Mouse (Mus musculus) heart, postnatal 0 days (tissue): ENCODE results near the gene Psmd1. TPM values are rescaled to one million over a fixed set of nuclear protein-coding genes. Genes with fewer than 3 reads are reported as not detected.

ENCODE experiments used
- ATAC-seq: fragments of 200-750 bp; cut with Nextera tagmentation; 2 replicates; pipeline ENCODE4 v1.8.0; 2017; ENCODE audit warnings: low read depth, moderate number of reproducible peaks, moderate library complexity; ENCODE audit not compliant: insufficient read depth
- DNase-seq: peaks from one replicate; pipeline ENCODE4 v3.0.0-alpha.2; 2016; ENCODE audit warnings: low spot score
- H3K27ac ChIP-seq: fragments of 300-500 bp; sonication (generic); 2 replicates; pipeline ENCODE4 v1.5.1; 2014; ENCODE audit warnings: low read depth, mild to moderate bottlenecking
- H3K27me3 ChIP-seq: fragments of 300-500 bp; sonication (generic); 2 replicates; pipeline ENCODE4 v1.6.1; 2014; ENCODE audit warnings: low read length, mixed read lengths; ENCODE audit not compliant: control insufficient read depth, insufficient read depth
- H3K36me3 ChIP-seq: fragments of 300-500 bp; sonication (generic); replicated peaks from 2 replicates; pipeline ENCODE4 v1.6.1; 2014; ENCODE audit warnings: low read length, mixed read lengths; ENCODE audit not compliant: control insufficient read depth, insufficient read depth
- H3K4me1 ChIP-seq: fragments of 300-500 bp; sonication (generic); 2 replicates; pipeline ENCODE4 v1.6.1; 2014; ENCODE audit warnings: antibody characterized with exemption; ENCODE audit not compliant: control insufficient read depth, insufficient read depth
- H3K4me2 ChIP-seq: fragments of 300-500 bp; sonication (generic); 2 replicates; pipeline ENCODE4 v1.6.1; 2014; ENCODE audit warnings: low read depth, mild to moderate bottlenecking, low read length, moderate library complexity
- H3K4me3 ChIP-seq: fragments of 300-500 bp; sonication (generic); 2 replicates; pipeline ENCODE4 v1.5.1; 2014; ENCODE audit warnings: low read depth, low read length
- H3K9ac ChIP-seq: fragments of 300-500 bp; sonication (generic); replicated peaks from 2 replicates; pipeline ENCODE4 v1.6.1; 2014; ENCODE audit warnings: low read depth, low read length, mixed read lengths
- H3K9me3 ChIP-seq: fragments of 300-500 bp; sonication (generic); replicated peaks from 2 replicates; pipeline ENCODE4 v1.6.1; 2016; ENCODE audit warnings: low read length; ENCODE audit not compliant: control insufficient read depth
- CTCF ChIP-seq: IDR thresholded peaks from 2 replicates; pipeline ENCODE4 v1.5.1; 2016; ENCODE audit warnings: antibody characterized with exemption, control low read depth, low read depth
- EP300 ChIP-seq: IDR thresholded peaks from 2 replicates; pipeline ENCODE4 v1.6.1; 2016; ENCODE audit warnings: antibody characterized with exemption, low read depth
- WGBS: fragments of 180-500 bp; shearing (Covaris S2); extraction: QIAGEN DNeasy Blood & Tissue Kit; methylation state at CpG from one replicate; pipeline ENCODE4 v1.1.7; 2014; 5-methylcytosine and 5-hydroxymethylcytosine counted together
- polyA plus RNA-seq: library from polyadenylated mRNA; unstranded; fragments of >200 nt; fragmentation: Nextera tagmentation; extraction: Ambion mirVana; gene quantifications from 2 replicates; pipeline ENCODE4 v1.2.1, GENCODE M21; 2015
- total RNA-seq: library from RNA; depleted of rRNA; stranded (reverse); fragments of >200 nt; gene quantifications from 2 replicates; pipeline ENCODE4 v1.2.3, GENCODE M21; 2014; ENCODE audit warnings: low replicate concordance

Gene Psmd1
- total and polyA plus RNA-seq, 2 experiments from 2014 or later: 101 to 116 TPM

DNA sequence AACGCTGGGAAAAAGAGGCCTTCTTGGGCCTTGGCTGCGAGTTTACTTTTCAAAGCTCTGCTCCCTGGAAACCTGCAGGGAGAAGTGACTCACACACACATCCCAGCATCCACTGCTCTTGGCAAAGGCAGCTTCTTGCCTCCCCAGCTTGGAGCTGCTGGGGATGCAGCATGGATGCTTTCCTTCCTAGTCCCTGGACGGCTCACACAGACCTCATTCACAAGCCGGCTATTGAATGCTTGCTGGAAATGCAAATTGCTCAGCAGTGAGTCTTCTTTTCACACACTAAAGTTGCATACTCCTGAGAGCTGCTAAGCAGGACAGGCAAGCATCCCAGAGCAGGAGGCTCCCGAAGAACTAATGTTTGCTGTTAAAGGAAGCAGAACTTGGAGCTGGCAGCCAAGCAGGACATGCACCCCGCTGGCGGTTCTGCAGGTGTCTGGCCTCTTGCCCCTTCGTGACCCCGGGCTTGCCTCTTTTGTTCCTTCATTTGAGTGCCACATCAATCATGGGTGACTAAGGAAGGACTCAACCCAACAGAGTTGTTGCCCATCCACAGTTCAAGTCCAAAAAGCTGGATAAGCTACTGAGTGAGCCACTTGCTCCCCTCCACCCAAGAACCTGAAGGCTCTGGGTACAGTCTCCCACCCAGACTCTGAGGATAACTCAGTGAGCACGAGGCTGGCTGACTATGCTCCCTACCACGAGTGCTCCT lies 31.8 kb upstream of the Psmd1 start:
- Histone ChIP-seq H3K4me2 (no peak overlapping the region), H3K4me1 (no peaks in the 10 kb centered on the region), H3K9ac (no peak overlapping the region), H3K27me3 (no peaks in the 10 kb centered on the region), H3K4me3 (no peak overlapping the region), H3K9me3 (no peaks in the 10 kb centered on the region), H3K27ac (no peak overlapping the region), H3K36me3 (no peaks in the 10 kb centered on the region)
- no peak for ATAC-seq
- TF ChIP-seq CTCF (no peak), EP300 (no peak)
- 32% methylated on average over 11 of the region's 11 CpGs for WGBS
- no peak for DNase-seq

DNA sequence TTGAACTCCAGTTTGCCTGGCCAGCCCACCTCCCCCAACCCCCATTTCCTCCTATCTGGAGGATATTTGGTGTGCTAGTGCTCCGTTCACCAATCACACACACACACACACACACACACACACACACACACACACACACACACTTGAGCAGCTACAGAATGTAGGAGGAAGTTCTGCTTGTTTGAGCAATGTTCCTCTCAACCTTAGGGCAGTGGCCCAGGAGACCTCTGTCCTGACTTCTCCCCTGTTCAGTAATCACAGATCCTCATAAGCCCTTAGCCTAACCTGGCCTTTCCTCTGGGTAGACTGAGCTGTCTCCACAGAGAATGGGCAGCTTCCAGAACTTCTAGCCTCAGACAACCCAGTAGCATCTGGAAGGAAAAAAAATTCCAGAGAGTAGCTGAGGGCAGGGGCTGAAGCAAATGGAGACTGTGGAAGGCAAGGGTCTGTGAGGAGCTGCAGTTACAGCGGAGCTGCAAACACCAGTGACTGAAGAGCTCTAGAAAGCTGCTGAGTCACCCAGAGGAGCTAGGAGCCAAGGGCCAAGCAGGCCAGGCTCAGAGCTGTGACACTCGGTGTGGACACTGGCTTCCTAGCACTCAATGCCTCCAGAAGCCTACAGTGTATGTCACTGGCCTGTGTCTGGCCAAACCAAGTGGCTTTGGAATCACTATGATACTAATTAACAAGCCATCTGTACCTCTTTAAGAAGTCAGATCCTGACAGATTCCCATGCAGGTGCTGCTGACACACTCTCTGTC lies 25.8 kb upstream of the Psmd1 start:
- no peak for ATAC-seq
- 47% methylated on average over 3 of the region's 3 CpGs for WGBS

DNA sequence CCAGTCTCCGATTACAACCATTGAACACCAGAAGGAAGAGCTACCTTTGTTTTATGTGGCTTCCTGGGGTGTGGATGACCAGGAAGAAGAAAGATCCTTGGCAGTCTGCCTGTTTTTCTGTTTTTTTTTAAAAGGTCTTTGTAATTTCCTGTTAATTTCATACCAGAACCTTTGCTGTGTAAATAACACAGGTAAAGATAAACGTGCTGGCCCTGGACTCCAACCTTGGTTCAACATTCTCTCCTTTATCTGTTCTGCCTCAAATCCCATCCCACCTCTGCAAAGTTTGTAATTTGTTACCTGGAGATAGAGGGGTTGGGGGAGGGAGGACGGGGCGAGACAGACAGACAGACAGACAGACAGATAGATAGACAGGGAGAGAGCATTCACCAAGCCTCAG lies 24.1 kb upstream of the Psmd1 start:
- Histone ChIP-seq H3K27ac (no peak overlapping the region), H3K36me3 (no peaks in the 10 kb centered on the region), H3K9ac (no peak overlapping the region), H3K4me1 (no peaks in the 10 kb centered on the region), H3K9me3 (0 out of 2 replicates have a peak, but pooled peaks cover 5% of the 10 kb centered on the region), H3K4me3 (no peak overlapping the region), H3K27me3 (peaks cover 16% of the 10 kb centered on the region), H3K4me2 (no peak overlapping the region)
- TF ChIP-seq EP300 (no peak), CTCF (no peak)
- ATAC-seq (no peak), DNase-seq (no peak)
- 56% methylated on average over 4 of the region's 4 CpGs for WGBS

More for the DNA sequence above, 25.8 kb upstream of the Psmd1 start:
- Histone ChIP-seq H3K27me3 (no peaks in the 10 kb centered on the region; the same call in 1 of the 2 replicates), H3K4me1 (no peaks in the 10 kb centered on the region), H3K4me2 (no peak overlapping the region), H3K4me3 (no peak overlapping the region), H3K27ac (no peak overlapping the region), H3K9ac (no peak overlapping the region), H3K9me3 (0 out of 2 replicates have a peak, but pooled peaks cover 5% of the 10 kb centered on the region), H3K36me3 (no peaks in the 10 kb centered on the region)
- DNase-seq: no peak
- TF ChIP-seq CTCF (no peak), EP300 (no peak)

DNA sequence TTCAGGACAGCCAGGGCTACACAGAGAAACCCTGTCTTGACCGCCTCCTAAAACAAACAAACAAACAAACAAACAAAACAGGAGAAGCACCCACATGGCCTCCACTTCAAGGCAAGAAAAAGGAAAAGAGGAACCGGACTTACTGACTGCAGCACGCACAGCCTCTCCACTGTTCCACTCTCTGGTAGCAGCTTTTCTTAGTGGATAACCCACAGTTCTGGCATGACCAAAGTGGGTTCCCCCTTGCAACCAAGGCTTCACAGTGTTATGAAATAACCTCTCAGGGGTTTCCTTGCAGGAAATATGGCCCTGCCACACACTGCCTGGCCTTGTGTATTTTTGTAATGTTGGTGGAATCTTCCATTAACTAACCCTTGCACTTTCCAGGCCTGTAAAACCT lies 23.4 kb upstream of the Psmd1 start:
- no peak overlapping the region for H3K27ac ChIP-seq
- H3K36me3 ChIP-seq: no peaks in the 10 kb centered on the region
- WGBS: 95% methylated on average over 3 of the region's 3 CpGs
- DNase-seq: no peak
- no peak for ATAC-seq
- TF ChIP-seq EP300: no peak
- TF ChIP-seq CTCF: no peak
- peaks cover 23% of the 10 kb centered on the region for H3K27me3 ChIP-seq
- no peaks in the 10 kb centered on the region for H3K4me1 ChIP-seq
- H3K9ac ChIP-seq: no peak overlapping the region
- H3K4me2 ChIP-seq: no peak overlapping the region
- H3K9me3 ChIP-seq: 0 out of 2 replicates have a peak, but pooled peaks cover 5% of the 10 kb centered on the region
- no peak overlapping the region for H3K4me3 ChIP-seq

- TF ChIP-seq EP300 (no peak), CTCF (no peak)
- Histone ChIP-seq H3K36me3 (no peaks in the 10 kb centered on the region), H3K4me3 (no peak overlapping the region), H3K9ac (no peak overlapping the region), H3K4me1 (peaks cover 5% of the 10 kb centered on the region), H3K9me3 (0 out of 2 replicates have a peak, but pooled peaks cover 5% of the 10 kb centered on the region), H3K4me2 (no peak overlapping the region), H3K27me3 (peaks cover 46% of the 10 kb centered on the region), H3K27ac (no peak overlapping the region)
- ATAC-seq (no peak), DNase-seq (no peak)
- 59% methylated on average over 4 of the region's 4 CpGs for WGBS
Measured at GRCm38 (mm10) chr1:86045056-86045455, 19.1 kb upstream of the Psmd1 start.
